Mouse (Mus musculus) left cerebral cortex, adult 9 months (tissue): ENCODE results near the gene Ncaph2.

Source experiments
- DNase-seq, 2 experiments: peaks; one replicate each; pipeline ENCODE4 v3.0.0; 2022; ENCODE audit warnings: low spot score in 2 of 2

The Ncaph2 gene

DNA sequence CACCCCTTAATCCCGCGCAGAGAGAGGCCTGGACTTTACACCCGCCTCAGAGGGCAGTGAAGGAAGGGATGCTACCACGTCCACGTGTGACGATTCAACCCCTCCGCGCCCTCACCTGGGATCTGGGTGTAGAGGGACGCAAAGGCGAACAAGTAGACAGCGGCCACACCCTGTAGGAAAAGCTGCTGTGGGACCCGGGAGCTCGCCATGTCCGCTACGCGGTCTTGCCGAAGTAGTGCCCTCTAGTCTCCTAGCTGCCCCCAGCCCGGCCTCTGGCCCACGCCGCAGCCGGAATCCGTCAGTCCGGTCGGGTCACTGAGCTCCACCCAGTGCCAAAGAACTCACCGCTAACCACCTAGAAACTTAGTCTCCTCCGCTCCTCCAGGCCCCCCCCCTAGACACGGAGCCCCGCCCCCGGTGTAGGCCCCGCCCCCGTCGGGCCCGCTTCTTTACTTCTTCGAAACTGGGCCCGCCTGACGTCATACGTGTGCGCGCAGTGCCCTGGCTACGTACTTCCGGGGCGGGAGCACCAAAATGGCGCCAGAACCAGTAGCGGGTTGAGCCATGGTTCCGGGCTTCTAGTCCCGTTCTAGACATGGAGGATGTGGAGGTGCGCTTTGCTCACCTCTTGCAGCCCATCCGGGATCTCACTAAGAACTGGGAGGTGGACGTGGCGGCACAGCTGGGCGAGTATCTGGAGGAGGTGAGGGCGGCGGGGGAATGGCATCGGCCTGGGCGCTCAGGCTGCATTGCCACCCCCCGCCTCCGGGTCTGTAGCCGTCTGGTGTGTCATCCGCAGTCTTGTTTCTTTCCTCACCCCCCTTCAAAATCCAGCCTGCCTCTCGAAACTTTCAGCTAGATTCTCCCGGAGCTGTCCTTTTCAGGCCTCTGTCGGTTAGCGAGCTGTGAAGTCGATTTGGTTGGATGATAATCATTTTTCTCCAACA, at the start of gene Ncaph2, which contains the start of gene Lmf2:
Gene Ncaph2, plus strand, starts transcription at position 479 of the 947 bp plus-strand sequence.
Gene Lmf2, minus strand, starts transcription at position 419 of the 947 bp plus-strand sequence.
- DNase-seq, result peak; percentile 79 to 94

DNA sequence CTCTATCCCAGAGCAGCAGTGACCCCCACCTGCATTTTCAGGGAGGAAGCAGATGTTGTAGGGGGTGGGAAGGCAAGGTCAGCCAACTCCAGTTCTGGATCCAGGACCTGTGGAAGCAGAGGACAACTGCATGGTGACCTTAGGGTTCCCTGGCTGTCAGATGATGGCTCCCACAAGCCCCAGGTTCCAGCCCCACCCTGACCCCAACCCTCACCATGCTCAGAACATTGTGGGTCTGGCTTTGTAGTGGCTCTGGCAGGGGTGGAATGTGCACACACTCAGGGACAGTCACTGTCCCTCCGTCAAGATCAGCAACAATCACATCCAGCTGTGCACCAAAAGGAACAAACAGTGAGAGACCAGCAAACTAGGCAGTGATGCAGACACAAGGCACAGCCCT, 49.6 kb upstream of the Ncaph2 start:
- DNase-seq, result no peak

DNA sequence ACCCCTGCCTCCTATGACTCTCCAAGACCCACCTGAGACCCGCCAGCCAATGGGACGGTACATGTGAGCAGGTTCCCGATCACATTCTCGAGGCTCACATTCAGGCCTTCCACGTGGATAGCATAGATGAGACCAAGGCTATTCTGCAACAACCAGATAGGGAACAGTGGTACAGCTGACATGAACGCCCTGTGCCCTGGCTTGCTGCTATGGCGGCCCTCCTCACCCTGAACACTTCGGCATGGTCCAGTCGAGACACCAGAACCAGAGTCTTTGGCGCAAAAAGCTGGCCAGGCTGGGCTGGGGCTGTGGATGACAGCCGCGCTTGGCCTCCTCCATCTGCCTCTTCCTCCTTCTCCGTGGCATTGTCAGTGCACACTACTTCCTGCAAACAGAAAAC, 48.1 kb upstream of the Ncaph2 start:
- no peak for DNase-seq

DNA sequence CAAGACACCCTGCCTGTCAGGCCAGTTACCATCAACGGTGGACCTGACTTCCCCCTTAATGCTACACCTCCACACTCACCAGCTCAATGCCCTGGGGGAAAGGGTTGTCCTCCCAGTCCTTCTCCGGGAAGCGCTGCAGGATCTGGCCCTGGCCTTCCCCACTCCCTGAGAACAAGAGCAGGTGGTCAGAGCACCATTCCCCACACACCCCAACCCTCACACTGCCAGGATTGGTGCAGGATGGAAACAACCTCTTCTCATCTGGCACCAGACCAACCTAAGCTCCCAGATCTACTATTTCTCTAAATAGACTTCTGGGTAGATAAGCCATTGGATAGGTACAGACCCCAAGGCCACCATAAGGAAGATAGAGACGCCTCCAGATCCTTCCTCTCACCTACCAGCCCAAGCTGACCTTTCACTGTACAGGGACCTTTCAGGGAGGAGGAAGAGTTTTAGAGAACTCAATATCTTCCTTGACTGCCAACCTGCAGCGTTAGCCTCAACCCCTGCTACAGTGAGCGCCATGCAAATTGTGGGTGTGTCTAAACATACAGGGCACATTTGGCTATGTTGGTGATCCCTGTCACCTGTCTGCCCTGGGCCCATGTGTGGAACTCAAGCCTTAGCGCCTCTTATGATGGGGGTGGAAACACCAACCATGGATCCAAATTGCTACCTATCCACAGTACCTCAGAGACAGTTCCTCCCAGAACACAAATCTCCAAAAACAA, 46.9 kb upstream of the Ncaph2 start:
- no peak for DNase-seq

DNA sequence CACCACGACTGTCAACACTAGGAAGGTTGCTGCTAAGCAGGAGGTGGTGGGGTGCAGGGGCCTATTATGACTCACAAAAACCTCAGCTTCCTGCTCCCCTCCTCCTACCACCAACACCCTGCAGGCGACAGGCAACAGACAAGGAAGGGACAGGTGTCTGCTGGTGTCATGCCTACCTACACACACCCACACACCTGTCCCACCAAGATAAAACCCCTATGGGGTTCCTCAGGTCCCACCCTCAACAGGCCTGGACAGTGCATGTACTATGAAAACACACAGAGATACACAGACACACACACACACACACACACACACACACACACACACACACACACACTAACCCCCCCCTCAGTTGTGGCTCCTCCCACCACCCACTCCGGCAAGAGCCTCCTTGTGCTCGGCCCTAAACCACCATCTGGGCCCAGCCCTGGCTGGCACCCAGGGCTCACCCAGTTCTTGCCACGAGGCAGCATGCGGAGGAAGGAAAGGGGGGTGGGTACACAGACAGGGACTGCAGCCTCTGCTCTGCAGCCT, 45.5 kb upstream of the Ncaph2 start:
- DNase-seq, result peak; percentile 52 to 76

DNA sequence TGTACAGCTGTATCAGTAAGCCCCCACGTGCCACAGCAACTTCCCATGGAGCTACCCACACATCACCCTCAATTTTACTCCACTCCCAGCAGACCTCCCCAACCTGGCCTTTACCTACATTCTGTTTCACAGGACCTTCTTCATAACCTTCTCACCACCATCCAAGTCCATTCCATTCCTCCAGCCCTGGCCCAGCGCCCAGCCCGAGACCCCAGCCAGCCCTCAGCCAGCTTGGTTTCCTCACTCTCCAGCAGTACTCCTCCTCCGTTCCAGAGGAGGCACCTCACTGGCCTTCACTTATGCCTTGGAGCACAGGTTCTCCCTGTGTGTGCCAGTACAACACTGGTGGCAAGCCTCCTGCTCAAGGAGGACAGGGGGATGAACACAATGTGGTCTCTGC, 42.2 kb upstream of the Ncaph2 start:
- no peak for DNase-seq

DNA sequence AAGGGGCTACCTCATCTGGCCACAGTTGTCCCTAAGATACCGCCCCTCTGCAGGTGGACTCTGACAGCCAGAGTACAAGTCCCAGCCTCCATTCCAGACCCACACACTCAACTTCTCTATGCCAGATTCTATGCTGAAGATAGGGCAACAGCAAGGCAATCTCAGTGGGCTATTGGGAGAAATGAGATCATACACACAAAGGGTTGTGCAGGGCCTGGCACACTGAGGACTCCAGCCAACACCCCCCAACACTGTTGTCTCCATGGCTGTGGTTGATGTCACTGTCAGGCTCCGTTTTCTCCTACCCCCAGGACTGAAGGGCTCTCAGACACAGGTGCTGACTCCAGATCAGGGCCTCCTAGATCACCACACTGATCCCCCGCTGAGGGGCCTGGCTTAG, 41.4 kb upstream of the Ncaph2 start:
- DNase-seq, result no peak

DNA sequence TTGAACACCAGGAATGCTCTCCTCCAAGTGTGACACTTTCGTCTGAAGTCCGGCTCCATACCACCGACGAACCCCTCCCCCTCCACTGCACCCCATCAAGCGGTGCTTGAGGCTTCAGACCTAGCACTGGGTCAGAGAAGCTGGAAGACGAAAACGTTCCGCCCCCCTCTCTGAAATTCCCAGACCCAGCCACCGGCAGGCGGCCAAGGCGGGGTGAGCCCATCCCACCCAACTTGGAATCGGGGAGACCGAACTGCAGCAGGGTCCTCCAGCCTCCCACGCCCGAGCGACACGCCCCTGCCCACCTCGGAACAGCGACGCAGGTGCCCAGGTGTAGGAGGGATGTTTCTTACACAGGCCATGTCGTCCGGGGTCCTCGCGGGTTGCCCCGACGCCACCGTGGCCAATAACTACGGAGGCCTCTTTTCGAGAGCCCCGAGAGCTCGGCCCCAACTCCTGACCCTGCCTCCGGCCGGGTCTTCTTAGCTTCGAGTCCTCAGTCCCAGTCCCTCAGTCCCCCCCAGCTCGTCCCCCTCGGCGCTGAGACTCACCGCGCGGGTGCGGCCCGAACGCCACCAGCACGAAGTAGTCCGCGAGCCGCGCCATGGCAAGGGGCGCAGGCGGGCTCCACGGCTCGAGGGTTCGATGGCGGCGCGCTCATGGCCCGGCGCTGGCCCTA, 40.9 kb upstream of the Ncaph2 start:
- DNase-seq, result no peak

DNA sequence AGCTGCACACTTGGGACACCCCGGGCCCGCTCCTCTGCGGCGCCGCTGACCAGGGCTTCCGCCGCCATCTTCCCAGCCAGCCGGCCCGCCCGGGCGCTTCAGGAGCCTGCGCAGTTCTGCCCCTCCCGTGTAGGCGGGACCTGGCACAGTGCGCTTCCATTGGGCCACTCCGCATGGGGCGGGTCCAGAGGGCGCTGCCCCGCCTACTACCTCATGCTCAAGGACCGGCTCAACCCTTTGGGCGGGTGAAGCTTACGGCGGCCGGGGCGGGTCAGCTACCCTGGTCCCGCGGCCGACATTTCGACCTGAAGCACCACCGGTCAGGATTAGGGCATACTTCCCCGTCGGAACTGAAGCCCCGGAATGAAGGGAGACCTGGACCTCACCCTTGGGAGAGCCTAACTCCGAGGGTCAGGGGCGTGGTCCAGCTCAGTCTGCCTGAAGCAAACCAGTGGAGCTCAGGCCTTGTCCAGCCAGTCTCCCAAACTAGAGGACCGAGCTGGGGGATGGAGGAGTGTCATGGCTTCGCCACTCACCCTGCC, 40.3 kb upstream of the Ncaph2 start, which contains the start of gene Sbf1:
Gene Sbf1, minus strand, starts transcription at position 122 of the 542 bp plus-strand sequence.
- peak; percentile 92 to 97 for DNase-seq

DNA sequence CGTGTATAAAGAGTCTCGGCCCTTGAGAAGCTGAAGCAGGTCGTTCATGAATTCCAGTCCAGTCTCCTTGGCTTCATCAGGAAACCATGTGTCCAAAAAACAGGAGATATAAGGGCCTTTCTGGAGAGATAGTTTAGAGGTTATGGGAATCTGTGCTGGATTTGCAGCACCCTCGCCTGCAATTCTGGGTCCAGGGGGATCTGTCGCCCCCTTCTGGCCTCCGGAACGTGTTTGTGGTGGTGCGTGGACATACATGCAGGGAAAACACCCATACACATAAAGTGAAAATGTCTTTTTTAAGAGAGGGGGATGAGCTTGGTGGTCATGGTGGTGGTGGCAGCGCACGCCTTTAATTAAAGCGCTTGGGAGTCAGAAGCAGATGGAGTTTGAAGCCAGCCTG, 39.4 kb upstream of the Ncaph2 start:
- no peak for DNase-seq

DNA sequence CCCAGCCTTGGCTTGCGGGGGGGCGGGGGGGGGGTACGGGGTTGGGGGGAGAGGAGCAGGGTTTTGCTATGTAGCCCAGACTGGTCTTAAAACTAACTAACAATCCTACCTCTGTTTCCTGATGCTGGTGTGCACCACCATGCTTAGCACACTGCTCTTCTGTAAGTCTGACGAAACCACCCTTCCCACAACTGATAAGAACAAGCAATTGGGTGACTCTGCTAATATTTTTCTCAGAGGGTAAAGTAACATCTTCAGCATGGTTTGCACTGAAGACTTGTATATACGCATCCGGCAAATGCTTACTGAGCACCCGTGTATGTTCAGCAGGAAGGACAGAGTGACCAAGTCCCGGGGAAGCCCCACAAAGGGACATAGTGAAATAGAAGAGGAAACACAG, 34.3 kb upstream of the Ncaph2 start:
- no peak for DNase-seq

DNA sequence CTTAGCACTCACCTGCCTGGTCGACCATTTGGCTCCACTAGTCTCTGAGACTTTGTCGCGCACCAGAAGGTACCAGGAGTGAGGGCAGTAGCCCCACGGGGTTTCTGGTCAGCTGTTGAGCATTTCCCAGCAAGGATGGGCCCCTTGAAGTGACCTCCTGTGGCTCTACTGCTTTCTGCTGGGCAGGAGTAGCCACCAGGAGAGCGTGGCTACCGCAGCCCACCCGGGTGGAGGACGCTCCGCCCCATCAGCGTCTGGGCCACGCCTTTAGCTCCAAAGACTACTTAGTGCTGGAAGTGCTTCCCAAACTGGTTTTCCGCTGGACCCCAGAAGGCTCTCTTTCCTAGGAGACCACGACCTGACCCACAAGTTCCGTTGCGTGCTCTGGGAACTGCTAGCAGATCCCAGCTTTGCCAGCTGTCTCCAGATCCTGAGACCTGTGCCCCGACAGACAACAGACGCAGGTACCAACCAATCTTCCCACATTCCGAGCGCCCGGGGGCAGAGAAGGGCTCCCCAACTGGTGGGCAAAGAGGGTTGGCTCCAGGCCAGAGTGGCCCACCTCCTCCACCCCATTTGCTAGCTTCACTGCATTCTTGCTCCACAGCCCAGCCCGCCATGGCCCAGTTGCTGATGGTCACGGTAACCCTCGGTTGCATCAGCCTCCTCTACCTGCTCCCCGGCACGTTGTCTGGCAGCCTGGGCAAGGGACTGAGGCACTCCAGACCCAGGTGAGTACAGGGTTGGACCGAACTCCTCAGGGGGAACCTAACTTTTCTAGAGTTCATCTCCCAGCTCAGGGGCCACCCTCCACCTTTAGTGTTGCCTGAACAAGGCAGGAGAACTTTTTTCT, 32.6 kb upstream of the Ncaph2 start, which contains the start of gene Adm2:
Gene Adm2, plus strand, starts transcription at position 51 of the 853 bp plus-strand sequence.
- no peak for DNase-seq

DNA sequence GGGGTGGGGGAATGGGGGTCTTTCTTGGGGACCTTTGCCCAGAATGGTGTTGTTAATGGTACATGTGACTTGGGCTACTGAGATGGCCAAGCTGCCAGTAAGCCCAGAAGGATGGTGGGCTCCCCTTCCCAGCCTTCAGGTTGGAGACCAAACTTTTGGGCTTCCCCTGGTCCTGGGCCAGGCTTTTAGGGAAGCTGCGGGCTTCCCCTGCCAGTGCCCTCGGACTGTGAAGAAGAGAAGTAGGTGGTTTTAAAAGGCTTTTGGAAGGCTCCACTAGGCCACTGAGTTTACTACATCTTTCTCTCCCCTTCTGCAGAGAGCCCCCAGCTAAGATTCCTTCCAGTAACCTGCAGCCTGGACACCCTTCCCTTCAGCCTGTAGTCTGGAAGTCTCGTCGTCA, 31.9 kb upstream of the Ncaph2 start:
- DNase-seq, result no peak

DNA sequence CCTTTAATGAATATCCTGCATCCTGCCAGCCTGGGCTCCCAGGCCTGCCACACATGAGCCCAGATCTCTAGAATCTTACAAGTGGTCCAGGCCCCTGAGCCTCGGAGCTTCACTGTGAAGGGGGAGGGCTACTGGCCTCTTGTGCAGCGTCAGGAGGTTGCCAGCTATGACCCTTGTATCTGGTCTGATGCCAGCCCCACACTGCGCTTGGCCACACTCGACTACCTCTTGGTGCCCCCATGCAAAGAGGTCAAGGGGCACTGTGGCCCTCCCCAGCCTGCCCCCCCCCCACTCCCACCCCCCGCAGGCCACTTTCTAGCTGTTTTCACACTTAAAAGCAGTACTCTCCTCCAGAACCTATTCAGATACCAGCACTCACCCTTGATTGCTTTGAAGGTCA, 29.1 kb upstream of the Ncaph2 start:
- DNase-seq, result no peak

DNA sequence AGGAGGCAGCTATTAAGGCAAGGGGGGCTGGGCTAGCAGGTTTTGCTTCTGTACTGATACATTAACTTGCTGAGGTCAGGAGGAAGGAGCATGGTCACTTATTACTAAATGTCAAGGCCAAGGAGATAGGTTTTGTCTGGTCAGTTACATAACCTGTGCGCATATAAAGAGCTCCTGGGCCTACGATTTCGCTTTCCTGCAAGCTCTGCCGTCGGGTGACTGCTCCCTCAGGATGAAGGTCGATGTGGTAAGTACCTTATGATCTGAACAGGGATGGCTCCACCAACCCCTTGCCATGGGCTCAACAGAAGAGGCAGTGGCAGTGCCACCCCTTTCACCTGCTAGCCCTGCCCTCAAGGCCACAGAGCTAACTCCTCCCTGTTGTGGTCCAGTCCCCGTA, 21.2 kb upstream of the Ncaph2 start, which contains the start of gene Miox:
Gene Miox, plus strand, starts transcription at position 128 of the 400 bp plus-strand sequence.
- DNase-seq, result no peak

DNA sequence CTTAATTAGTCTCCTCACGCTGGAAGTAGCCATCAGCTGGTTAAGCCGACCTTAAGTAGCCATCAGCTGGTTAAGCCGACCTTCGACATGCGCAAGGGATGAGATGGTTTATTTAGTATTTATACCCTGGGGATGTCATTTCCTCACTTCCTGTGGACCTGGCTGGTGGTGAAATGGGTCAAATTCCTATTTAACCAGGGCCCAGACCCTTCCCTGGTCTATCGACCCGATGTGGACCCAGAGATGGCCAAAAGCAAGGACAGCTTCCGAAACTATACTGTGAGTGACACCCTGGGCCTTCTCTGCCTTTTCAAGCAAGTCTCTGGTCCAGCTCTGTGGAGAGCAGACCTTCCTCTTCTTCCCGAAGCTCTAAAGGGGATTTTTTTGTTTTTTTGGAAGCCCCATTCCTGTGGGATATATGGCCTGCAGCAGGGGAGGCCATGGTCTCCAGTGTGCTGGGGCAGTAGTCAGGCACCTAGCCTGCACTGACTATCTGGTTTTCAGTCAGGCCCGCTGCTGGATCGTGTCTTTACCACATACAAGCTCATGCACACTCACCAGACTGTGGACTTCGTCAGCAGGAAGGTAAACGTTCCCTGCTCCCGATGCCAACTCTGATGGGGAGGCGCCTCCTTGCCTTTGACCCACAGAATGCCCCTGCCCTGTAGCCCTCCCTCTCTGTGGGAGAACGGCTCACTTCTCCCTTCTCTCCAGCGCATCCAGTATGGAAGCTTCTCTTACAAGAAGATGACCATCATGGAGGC, 20.6 kb upstream of the Ncaph2 start:
- no peak for DNase-seq

DNA sequence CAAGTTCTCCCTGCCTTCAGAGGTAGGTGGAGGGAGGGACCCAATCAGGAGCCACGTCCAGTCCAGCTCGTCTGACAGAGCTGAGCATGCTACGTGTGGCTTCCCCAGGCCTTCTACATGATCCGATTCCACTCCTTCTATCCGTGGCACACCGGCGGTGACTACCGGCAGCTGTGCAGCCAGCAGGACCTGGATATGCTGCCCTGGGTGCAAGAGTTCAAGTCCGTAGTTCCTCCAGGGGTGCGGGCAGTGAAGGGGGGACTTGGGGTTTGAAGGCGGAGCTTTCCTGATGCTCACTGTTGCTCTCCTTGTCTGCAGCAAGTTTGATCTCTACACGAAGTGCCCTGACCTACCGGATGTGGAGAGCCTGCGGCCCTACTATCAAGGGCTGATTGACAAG, 19.1 kb upstream of the Ncaph2 start:
- DNase-seq, result no peak

DNA sequence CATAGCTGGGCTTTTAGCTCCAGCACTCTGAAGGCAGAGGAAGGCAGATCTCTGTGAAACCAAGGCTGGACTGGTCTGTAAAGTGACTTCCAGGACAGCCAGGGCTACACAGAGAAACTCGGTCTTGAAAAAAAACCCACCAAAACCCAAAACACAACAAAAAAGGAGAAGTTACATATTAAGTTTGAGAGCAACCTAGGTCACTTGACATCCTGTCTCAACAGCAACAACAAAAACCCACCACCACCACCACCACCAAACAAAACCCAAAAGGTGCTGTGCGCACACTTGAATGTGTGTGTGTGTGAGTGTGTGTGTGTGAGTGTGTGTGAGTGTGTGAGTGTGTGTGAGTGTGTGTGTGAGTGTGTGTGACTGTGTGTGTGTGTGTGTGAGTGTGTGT, 15.8 kb upstream of the Ncaph2 start:
- no peak for DNase-seq

DNA sequence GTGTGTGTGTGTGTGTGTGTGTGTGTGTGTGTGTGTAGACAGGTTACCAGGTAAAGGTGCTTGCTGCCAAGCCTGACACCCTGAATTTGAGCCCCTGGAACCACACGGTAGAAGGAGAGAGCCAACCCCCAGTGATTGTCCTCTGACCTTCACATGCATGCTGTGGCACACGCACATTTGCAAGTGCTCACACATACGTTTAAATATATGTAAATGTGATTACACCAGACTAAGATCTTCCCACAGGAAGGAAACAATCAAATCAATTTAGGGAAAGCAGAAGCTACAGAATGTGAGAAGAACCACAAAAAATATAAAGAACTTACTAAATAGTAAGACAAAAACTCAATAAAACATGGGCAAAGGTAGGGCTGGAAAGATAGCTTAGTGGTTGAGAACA, 15.4 kb upstream of the Ncaph2 start:
- DNase-seq, result no peak

DNA sequence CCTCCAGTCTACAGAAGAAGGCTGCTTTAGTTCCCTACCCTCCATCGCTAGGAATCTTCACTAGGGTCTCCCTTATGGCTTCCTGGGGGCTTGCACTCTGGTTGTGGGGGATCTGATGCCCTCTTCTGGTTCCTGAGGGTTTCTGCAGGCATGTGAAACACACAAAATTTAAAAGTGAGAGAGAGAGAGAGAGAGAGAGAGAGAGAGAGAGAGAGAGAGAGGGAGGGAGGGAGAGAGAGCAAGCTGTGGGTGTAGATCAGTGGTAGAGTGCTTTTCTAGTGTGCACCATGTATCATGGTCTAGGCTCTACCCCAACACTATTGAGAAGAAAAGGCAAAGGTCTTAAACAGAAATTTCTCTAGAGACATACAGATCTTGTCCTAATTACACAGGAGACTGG, 13.8 kb upstream of the Ncaph2 start:
- DNase-seq, result no peak
